Mouse (Mus musculus) CH12.LX (cell line): ENCODE measurements around the gene Zbtb20. TPM values are rescaled to one million over a fixed set of nuclear protein-coding genes. Genes with fewer than 3 reads are reported as not detected.

Experiments used
- DNase-seq: peaks from one replicate; pipeline ENCODE4 v3.0.0-alpha.2; 2013; ENCODE audit errors: extremely low read depth
- H3K27ac ChIP-seq: 2 replicates; pipeline ENCODE4 v1.5.1; 2012; ENCODE audit warnings: low read depth, mild to moderate bottlenecking, control low read depth, moderate library complexity; ENCODE audit not compliant: insufficient read depth
- H3K27me3 ChIP-seq: replicated peaks from 2 replicates; pipeline ENCODE3; 2012; ENCODE audit warnings: inconsistent platforms
- H3K36me3 ChIP-seq, 2 experiments: replicated peaks in 1 of 2; 2 replicates each; pipeline versions ENCODE3 to v1.6.1; 2012; ENCODE audit warnings: inconsistent platforms in 1 of 2, low read length in 1 of 2, mild to moderate bottlenecking in 1 of 2, mixed read lengths in 1 of 2, moderate library complexity in 1 of 2; ENCODE audit not compliant: control insufficient read depth in 1 of 2, insufficient read depth in 1 of 2
- H3K4me1 ChIP-seq, 2 experiments: 2 replicates each; pipeline ENCODE4 v1.6.1; 2012; ENCODE audit warnings: inconsistent platforms in 1 of 2, moderate library complexity in 1 of 2; ENCODE audit not compliant: insufficient read depth in 2 of 2, control insufficient read depth in 1 of 2
- H3K4me2 ChIP-seq: 2 replicates; pipeline ENCODE4 v1.6.1; 2012; ENCODE audit warnings: low read depth, mild to moderate bottlenecking, control low read depth; ENCODE audit not compliant: poor library complexity, insufficient read depth, severe bottlenecking
- H3K4me3 ChIP-seq, 3 experiments: fragments of 150-350 bp in 1 of 3; sonication (generic) in 1 of 3; replicated peaks in 1 of 3; 2 replicates each; pipeline versions ENCODE3 to v1.5.1; 2011 to 2012; ENCODE audit warnings: low read depth in 2 of 3, low read length in 2 of 3, mild to moderate bottlenecking in 2 of 3, moderate library complexity in 2 of 3, control low read depth in 1 of 3, improper control_type of control experiment in 1 of 3, inconsistent platforms in 1 of 3, mixed read lengths in 1 of 3; ENCODE audit not compliant: poor library complexity in 1 of 3
- H3K79me2 ChIP-seq: replicated peaks from 2 replicates; pipeline ENCODE4 v1.6.1; 2012; ENCODE audit warnings: mild to moderate bottlenecking, moderate library complexity; ENCODE audit not compliant: control insufficient read depth, poor library complexity, insufficient read depth, severe bottlenecking; ENCODE audit errors: extremely low read depth
- H3K9ac ChIP-seq: 2 replicates; pipeline ENCODE4 v1.6.1; 2012; ENCODE audit warnings: low read depth, mild to moderate bottlenecking, control low read depth, moderate library complexity; ENCODE audit not compliant: insufficient read depth
- H3K9me3 ChIP-seq: replicated peaks from 2 replicates; pipeline ENCODE3; 2012; ENCODE audit warnings: low read length, inconsistent platforms, mixed read lengths
- BHLHE40 ChIP-seq: IDR thresholded peaks from 2 replicates; pipeline ENCODE4 v1.6.1; 2011; ENCODE audit warnings: mild to moderate bottlenecking, low read depth, low read length, improper control_type of control experiment
- CHD1 ChIP-seq: IDR thresholded peaks from 2 replicates; pipeline ENCODE4 v1.6.1; 2012; ENCODE audit warnings: low read depth, low read length, improper control_type of control experiment, inconsistent platforms
- CTCF ChIP-seq, 2 experiments: IDR thresholded peaks in 1 of 2; conservative IDR thresholded peaks in 1 of 2; 2 replicates each; pipeline ENCODE4 v1.5.1; 2011 to 2012; ENCODE audit warnings: low read depth in 2 of 2, low read length in 2 of 2, improper control_type of control experiment in 1 of 2, inconsistent platforms in 1 of 2, mild to moderate bottlenecking in 1 of 2, moderate library complexity in 1 of 2
- E2F4 ChIP-seq: IDR thresholded peaks from 2 replicates; pipeline ENCODE4 v1.6.1; 2011; ENCODE audit warnings: low read depth, low read length, improper control_type of control experiment; ENCODE audit not compliant: insufficient replicate concordance
- ELF1 ChIP-seq: IDR thresholded peaks from 2 replicates; pipeline ENCODE4 v1.6.1; 2014; ENCODE audit warnings: low read depth, mild to moderate bottlenecking, inconsistent platforms, low read length, improper control_type of control experiment
- JUN ChIP-seq: IDR thresholded peaks from 2 replicates; pipeline ENCODE4 v1.6.1; 2011; ENCODE audit warnings: low read depth, mild to moderate bottlenecking, low read length, improper control_type of control experiment, moderate library complexity; ENCODE audit not compliant: insufficient read depth
- JUND ChIP-seq: conservative IDR thresholded peaks from 2 replicates; pipeline ENCODE4 v1.6.1; 2011; ENCODE audit warnings: low read depth, low read length, improper control_type of control experiment
- KAT2A ChIP-seq: IDR thresholded peaks from 2 replicates; pipeline ENCODE4 v1.6.1; 2012; ENCODE audit warnings: low read length, improper control_type of control experiment, inconsistent platforms; ENCODE audit not compliant: insufficient replicate concordance
- MAFK ChIP-seq: IDR thresholded peaks from 2 replicates; pipeline ENCODE4 v1.6.1; 2011; ENCODE audit warnings: low read length, improper control_type of control experiment; ENCODE audit not compliant: insufficient replicate concordance
- MAX ChIP-seq: IDR thresholded peaks from 2 replicates; pipeline ENCODE4 v1.6.1; 2011; ENCODE audit warnings: low read length, improper control_type of control experiment
- MXI1 ChIP-seq: IDR thresholded peaks from 2 replicates; pipeline ENCODE4 v1.6.1; 2011; ENCODE audit warnings: mild to moderate bottlenecking, low read depth, low read length, improper control_type of control experiment
- MYC ChIP-seq: IDR thresholded peaks from 2 replicates; pipeline ENCODE4 v1.6.1; 2011; ENCODE audit warnings: low read depth, mild to moderate bottlenecking, improper control_type of control experiment, low read length
- NRF1 ChIP-seq: IDR thresholded peaks from 2 replicates; pipeline ENCODE4 v1.6.1; 2014; ENCODE audit warnings: low read depth, mild to moderate bottlenecking, inconsistent platforms, low read length, improper control_type of control experiment, moderate library complexity
- PAX5 ChIP-seq: IDR thresholded peaks from 2 replicates; pipeline ENCODE4 v1.6.1; 2012; ENCODE audit warnings: low read length, inconsistent platforms, mixed read lengths
- POLR2A ChIP-seq: IDR thresholded peaks from 2 replicates; pipeline ENCODE4 v1.6.1; 2011; ENCODE audit warnings: low read depth, mild to moderate bottlenecking, improper control_type of control experiment, low read length
- POLR2AphosphoS2 ChIP-seq: IDR thresholded peaks from 2 replicates; pipeline ENCODE4 v1.6.1; 2011; ENCODE audit warnings: low read depth, low read length, improper control_type of control experiment
- RAD21 ChIP-seq: IDR thresholded peaks from 2 replicates; pipeline ENCODE4 v1.6.1; 2011; ENCODE audit warnings: low read depth, mild to moderate bottlenecking, low read length, improper control_type of control experiment, moderate library complexity
- RCOR1 ChIP-seq: conservative IDR thresholded peaks from 2 replicates; pipeline ENCODE4 v1.6.1; 2012; ENCODE audit warnings: low read depth, mild to moderate bottlenecking, inconsistent platforms, low read length, improper control_type of control experiment
- SIN3A ChIP-seq: IDR thresholded peaks from 2 replicates; pipeline ENCODE4 v1.6.1; 2012; ENCODE audit warnings: low read length, improper control_type of control experiment, inconsistent platforms
- SMC3 ChIP-seq: IDR thresholded peaks from 2 replicates; pipeline ENCODE4 v1.6.1; 2011; ENCODE audit warnings: low read depth, low read length, improper control_type of control experiment
- TBP ChIP-seq: conservative IDR thresholded peaks from 2 replicates; pipeline ENCODE4 v1.6.1; 2011; ENCODE audit warnings: low read depth, low read length, improper control_type of control experiment
- USF1 ChIP-seq: IDR thresholded peaks from 2 replicates; pipeline ENCODE4 v1.6.1; 2014; ENCODE audit warnings: low read depth, mild to moderate bottlenecking, inconsistent platforms, low read length, improper control_type of control experiment
- USF2 ChIP-seq: conservative IDR thresholded peaks from 2 replicates; pipeline ENCODE4 v1.6.1; 2011; ENCODE audit warnings: low read depth, low read length, improper control_type of control experiment
- ZC3H11A ChIP-seq: IDR thresholded peaks from 2 replicates; pipeline ENCODE4 v1.6.1; 2012; ENCODE audit warnings: low read depth, mild to moderate bottlenecking, inconsistent platforms, low read length, improper control_type of control experiment
- ZKSCAN1 ChIP-seq: IDR thresholded peaks from 2 replicates; pipeline ENCODE4 v1.6.1; 2012; ENCODE audit warnings: low read depth, inconsistent platforms, low read length, improper control_type of control experiment, borderline replicate concordance
- dilution Hi-C: fragments of 300-500 bp; cut with MboI; formaldehyde crosslinking; loops from 2 replicates; pipeline ENCODE4 v1.14.3; 2020; ENCODE audit warnings: low sequenced_read_pairs; ENCODE audit not compliant: extremely low pct_unique_long_range_greater_than_20kb, extremely low pct_ligation_motif_present
- in situ Hi-C: fragments of 300-500 bp; cut with MboI; formaldehyde crosslinking; loops from 3 replicates; pipeline ENCODE4 v1.14.3; 2019; ENCODE audit warnings: low sequenced_read_pairs, low pct_ligation_motif_present, low pct_unique_long_range_greater_than_20kb, mixed read lengths
- polyA plus RNA-seq: library from polyadenylated mRNA; unstranded; fragments of >175 nt; gene quantifications from 2 replicates; pipeline ENCODE4 v1.2.1, GENCODE M21; 2012; ENCODE audit warnings: low read depth; ENCODE audit not compliant: insufficient read length
- total RNA-seq, 2 experiments: library from RNA; depleted of rRNA; stranded (reverse); fragments of 300-350 nt in 1 of 2; fragments of >200 nt in 1 of 2; gene quantifications; 2 replicates each; pipeline ENCODE4 v1.2.3; 2012 to 2014

Zbtb20 gene
- total and polyA plus RNA-seq, 3 experiments: 24.9 to 58.0 (median 51.6) TPM

DNA sequence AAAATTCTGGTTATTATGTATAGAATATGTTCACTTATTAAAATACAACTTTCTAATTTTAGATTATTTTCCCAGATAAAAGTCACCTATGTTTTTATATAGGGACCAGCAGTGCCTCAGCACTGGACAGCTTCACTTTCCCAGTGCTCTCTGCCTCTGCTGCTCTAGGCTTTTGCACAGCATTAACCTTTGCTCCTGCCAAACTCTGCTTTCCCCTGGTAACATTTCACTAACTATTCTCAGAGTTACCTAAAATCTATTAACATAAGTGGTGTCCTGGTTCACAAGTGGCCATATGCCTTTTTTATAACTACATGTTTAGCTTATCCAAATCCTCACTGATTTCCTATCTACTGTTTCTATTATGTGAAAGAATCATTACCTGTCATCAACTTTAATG lies 169.9 kb downstream of the Zbtb20 start:
- in situ Hi-C loops: no loop called here
- DNase-seq: no peak
- H3K27ac ChIP-seq: no peak overlapping the region
- H3K4me1 ChIP-seq: no peaks in the 10 kb centered on the region
- H3K36me3 ChIP-seq: no peaks in the 10 kb centered on the region
- H3K9me3 ChIP-seq: no peaks in the 10 kb centered on the region
- no peak overlapping the region for H3K4me3 ChIP-seq
- TF ChIP-seq MAX (no peak), POLR2A (no peak), E2F4 (no peak), MAFK (no peak), POLR2AphosphoS2 (no peak), PAX5 (no peak), RAD21 (no peak), ZC3H11A (no peak), RCOR1 (no peak), MXI1 (no peak), ELF1 (no peak), JUN (no peak), MYC (no peak), SMC3 (no peak), BHLHE40 (no peak), ZKSCAN1 (no peak)
- dilution Hi-C loops: no loop called here
- H3K27me3 ChIP-seq: no peaks in the 10 kb centered on the region
- no peaks in the 10 kb centered on the region for H3K79me2 ChIP-seq
- H3K4me2 ChIP-seq: no peak overlapping the region
- no peak overlapping the region for H3K9ac ChIP-seq

DNA sequence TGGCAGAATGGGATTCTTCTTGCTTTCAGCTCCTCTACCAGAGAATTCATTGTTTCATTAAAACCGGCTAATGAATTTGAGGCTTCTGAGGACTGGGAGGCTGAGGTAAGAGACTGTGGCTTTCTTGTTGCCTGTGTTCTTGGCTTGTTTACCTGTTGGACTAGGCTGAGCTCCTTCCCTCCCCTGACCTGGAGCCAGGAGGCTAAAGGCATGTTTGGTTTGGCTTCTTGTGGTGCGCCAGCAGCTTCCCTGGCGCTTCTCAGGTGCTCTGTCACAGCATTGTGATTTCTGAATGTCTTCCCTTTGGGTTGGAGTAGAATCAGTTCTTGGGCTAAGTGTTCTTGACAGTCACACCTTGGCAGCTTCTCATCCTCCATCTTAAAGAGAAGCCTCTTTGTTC lies 171.0 kb downstream of the Zbtb20 start:
- no peaks in the 10 kb centered on the region for H3K4me1 ChIP-seq
- dilution Hi-C loops: no loop called here
- in situ Hi-C loops: no loop called here
- H3K9me3 ChIP-seq: no peaks in the 10 kb centered on the region
- no peak overlapping the region for H3K4me2 ChIP-seq
- H3K4me3 ChIP-seq: no peak overlapping the region
- H3K27me3 ChIP-seq: no peaks in the 10 kb centered on the region
- no peak overlapping the region for H3K27ac ChIP-seq
- TF ChIP-seq RAD21 (no peak), KAT2A (no peak), SIN3A (no peak), CHD1 (no peak), JUND (no peak), MYC (no peak), NRF1 (no peak), RCOR1 (no peak), TBP (no peak), MAX (no peak), USF2 (no peak), USF1 (no peak), CTCF (conservative IDR thresholded peaks at IDR 0.05 in 1 of 2, IDR thresholded peaks at IDR 0.05 in 1 of 2; ENCODE audit: low read depth in 2 of 2, low read length in 2 of 2) (no peak), POLR2AphosphoS2 (no peak)
- no peaks in the 10 kb centered on the region for H3K36me3 ChIP-seq
- H3K79me2 ChIP-seq: no peaks in the 10 kb centered on the region
- no peak for DNase-seq
- H3K9ac ChIP-seq: no peak overlapping the region
